Mouse (Mus musculus): ENCODE results near the gene Rimklb. TPM values are rescaled to one million over a fixed set of nuclear protein-coding genes. Genes with fewer than 3 reads are reported as not detected.

The Rimklb gene
- not detected for total RNA-seq (2023)

GRCm38 (mm10) chr6:122498661-122499060 lies at the start of gene Rimklb:
Rimklb (minus strand) TSS chr6:122498761.

GRCm38 (mm10) chr6:122505545-122505944 lies 7.0 kb upstream of the Rimklb start, which contains the start of gene Mfap5:
Mfap5 (plus strand) TSS chr6:122505845.

Other genes with a start within 250 kb of the Rimklb start
- gene Klrg1, start 215.9 kb downstream of the Rimklb start, total RNA-seq (2023), result not detected
- 100 to 1,000 TPM; 244 to 251 TPM for gene M6pr, start 190.0 kb downstream of the Rimklb start, total RNA-seq (2023)
- gene Phc1, start 158.2 kb downstream of the Rimklb start, total RNA-seq (2023), result 10 to 100 TPM; 14.9 to 17.6 TPM
- gene Mfap5, start 7.1 kb upstream of the Rimklb start, total RNA-seq (2023), result under 1 TPM in 1 of 2 experiments, not detected in 1; 0.71 TPM
- not detected for gene Aicda, start 55.0 kb upstream of the Rimklb start, total RNA-seq (2023)
- 100 to 1,000 TPM; 346 to 368 TPM for gene Apobec1, start 103.7 kb upstream of the Rimklb start, total RNA-seq (2023)
- under 1 TPM; 0.52 to 0.64 TPM for gene Gdf3, start 111.3 kb upstream of the Rimklb start, total RNA-seq (2023)
- gene Dppa3, start 127.6 kb upstream of the Rimklb start, total RNA-seq (2023), result not detected
- not detected for gene Nanog, start 208.7 kb upstream of the Rimklb start, total RNA-seq (2023)